Mouse (Mus musculus) lung, embryonic 14.5 days (tissue): ENCODE measurements around the gene Rccd1. TPM values are rescaled to one million over a fixed set of nuclear protein-coding genes. Genes with fewer than 3 reads are reported as not detected.

ENCODE experiments used
- ATAC-seq: fragments of 200-750 bp; cut with Nextera tagmentation; 2 replicates; pipeline ENCODE4 v1.8.0; 2017; ENCODE audit warnings: mild to moderate bottlenecking, moderate TSS enrichment, moderate library complexity; ENCODE audit not compliant: insufficient read depth
- DNase-seq: peaks from one replicate; pipeline ENCODE4 v3.0.0-alpha.2; 2015
- H3K27ac ChIP-seq: fragments of 300-500 bp; sonication (generic); 2 replicates; pipeline ENCODE4 v1.5.1; 2014; ENCODE audit warnings: low read depth, mild to moderate bottlenecking, moderate library complexity
- H3K27me3 ChIP-seq: fragments of 300-500 bp; sonication (generic); 2 replicates; pipeline ENCODE4 v1.6.1; 2014; ENCODE audit warnings: low read length, control low read depth; ENCODE audit not compliant: insufficient read depth
- H3K36me3 ChIP-seq: fragments of 300-500 bp; sonication (generic); 2 replicates; pipeline ENCODE4 v1.6.1; 2014; ENCODE audit warnings: control low read depth; ENCODE audit not compliant: insufficient read depth
- H3K4me1 ChIP-seq: fragments of 300-500 bp; sonication (generic); 2 replicates; pipeline ENCODE4 v1.6.1; 2014; ENCODE audit warnings: antibody characterized with exemption, control low read depth; ENCODE audit not compliant: insufficient read depth
- H3K4me2 ChIP-seq: fragments of 300-500 bp; sonication (generic); 2 replicates; pipeline ENCODE4 v1.6.1; 2014; ENCODE audit warnings: mild to moderate bottlenecking
- H3K4me3 ChIP-seq: fragments of 300-500 bp; sonication (generic); 2 replicates; pipeline ENCODE4 v1.5.1; 2014; ENCODE audit warnings: low read depth, low read length
- H3K9ac ChIP-seq: fragments of 300-500 bp; sonication (generic); 2 replicates; pipeline ENCODE4 v1.6.1; 2014
- H3K9me3 ChIP-seq: fragments of 300-500 bp; sonication (generic); 2 replicates; pipeline ENCODE4 v1.6.1; 2016; ENCODE audit warnings: low read depth, low read length, control low read depth
- CTCF ChIP-seq: IDR thresholded peaks from 2 replicates; pipeline ENCODE4 v1.5.1; 2016; ENCODE audit warnings: antibody characterized with exemption, low read depth
- WGBS: fragments of 180-500 bp; shearing (Covaris S2); extraction: QIAGEN DNeasy Blood & Tissue Kit; methylation state at CpG from one replicate; pipeline ENCODE4 v1.1.7; 2014; 5-methylcytosine and 5-hydroxymethylcytosine counted together
- polyA plus RNA-seq: library from polyadenylated mRNA; unstranded; fragments of >200 nt; fragmentation: Nextera tagmentation; extraction: Ambion mirVana; gene quantifications from 2 replicates; pipeline ENCODE4 v1.2.1, GENCODE M21; 2014

Rccd1 gene
- polyA plus RNA-seq, 1 experiment from 2014 or later, result 11.0 TPM

DNA sequence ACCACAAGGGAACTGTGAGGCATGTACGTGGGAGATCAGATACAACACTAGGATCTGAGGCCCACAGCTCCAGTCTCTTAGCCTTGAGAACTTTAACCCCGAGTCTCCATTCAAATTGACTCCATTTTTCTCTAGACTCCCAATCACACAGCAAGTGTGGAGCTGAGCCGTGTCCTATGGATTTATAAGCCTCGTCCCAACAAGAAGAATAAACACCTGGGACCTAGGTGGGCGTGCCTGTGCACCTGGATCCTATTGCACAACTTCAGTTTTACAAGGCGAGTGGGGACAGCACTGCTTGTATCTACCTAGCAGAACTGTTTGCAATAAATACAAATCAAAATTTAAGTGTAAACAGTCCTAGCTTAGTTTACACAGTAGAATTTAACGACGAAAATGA is 918 bp downstream of the Rccd1 start:
- Histone ChIP-seq H3K4me3 (peak overlapping the region; percentile 48), H3K4me2 (peak overlapping the region; percentile 92), H3K27me3 (no peaks in the 10 kb centered on the region), H3K27ac (peak overlapping the region; percentile 88), H3K36me3 (peaks cover 50% of the 10 kb centered on the region), H3K9me3 (no peaks in the 10 kb centered on the region), H3K9ac (peak overlapping the region; percentile 67), H3K4me1 (peaks cover 4% of the 10 kb centered on the region; the same call in 1 of the 2 replicates)
- 17% methylated on average over 8 of the region's 8 CpGs for WGBS
- no peak for TF ChIP-seq CTCF
- no peak for ATAC-seq
- DNase-seq, result no peak

DNA sequence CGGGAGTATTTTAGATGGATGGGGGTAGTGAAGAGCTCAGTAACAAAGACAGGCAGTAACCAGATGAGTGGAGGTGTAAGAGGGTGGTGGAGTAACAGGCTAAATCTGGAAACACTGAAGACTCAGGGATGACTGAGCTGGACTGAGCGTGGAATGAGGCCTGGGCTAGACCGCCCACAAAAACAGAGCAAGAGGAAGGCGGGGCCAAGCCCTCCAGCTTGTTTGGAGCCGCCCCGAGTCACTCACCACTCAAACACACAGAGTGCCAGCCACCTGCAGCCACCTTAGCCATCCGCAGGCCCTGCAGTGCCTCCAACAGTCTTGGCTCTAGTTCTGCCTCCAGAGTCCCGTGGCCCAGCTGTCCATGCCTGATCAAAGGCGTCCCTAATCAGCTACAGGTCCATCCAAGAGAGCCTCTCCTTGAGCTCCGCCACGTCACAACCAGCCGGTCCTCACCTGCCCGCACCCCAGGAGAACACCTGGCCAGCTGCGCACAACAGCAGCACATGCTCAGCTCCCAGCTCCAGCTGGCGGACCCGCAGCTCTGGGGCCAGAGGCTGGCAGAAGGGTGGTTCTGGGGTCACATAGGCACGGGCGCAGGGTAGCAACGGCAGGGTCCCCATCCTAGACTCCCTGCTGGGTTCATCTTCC is 4.3 kb downstream of the Rccd1 start:
- ATAC-seq (no peak), DNase-seq (no peak)
- Histone ChIP-seq H3K4me1 (peaks cover 4% of the 10 kb centered on the region; the same call in 1 of the 2 replicates), H3K36me3 (peaks cover 48% of the 10 kb centered on the region), H3K4me3 (no peak overlapping the region), H3K27ac (no peak overlapping the region), H3K9me3 (no peaks in the 10 kb centered on the region), H3K27me3 (no peaks in the 10 kb centered on the region), H3K4me2 (no peak overlapping the region), H3K9ac (no peak overlapping the region)
- 73% methylated on average over 19 of the region's 19 CpGs for WGBS
- no peak for TF ChIP-seq CTCF

DNA sequence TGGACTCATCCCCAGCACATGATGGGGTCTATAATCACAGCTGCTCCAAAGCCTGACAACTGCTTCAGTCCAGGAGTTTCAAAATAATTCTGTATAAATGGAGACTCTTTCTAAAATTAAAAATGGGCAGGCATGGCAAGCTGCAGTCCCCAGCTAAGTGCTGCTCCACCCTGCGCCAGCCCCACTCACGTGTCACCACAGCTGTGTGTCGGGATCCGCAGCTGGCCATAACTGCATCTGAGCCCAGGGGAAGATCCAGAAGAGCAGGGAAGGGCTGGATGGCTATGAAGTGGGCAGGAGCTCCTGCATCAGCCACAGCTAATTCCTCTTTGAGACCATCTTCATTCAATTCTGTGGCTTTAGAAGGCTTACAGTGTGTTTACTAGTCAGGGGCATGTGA is 5.6 kb downstream of the Rccd1 start:
- peaks cover 60% of the 10 kb centered on the region for H3K36me3 ChIP-seq
- ATAC-seq, result no peak

DNA sequence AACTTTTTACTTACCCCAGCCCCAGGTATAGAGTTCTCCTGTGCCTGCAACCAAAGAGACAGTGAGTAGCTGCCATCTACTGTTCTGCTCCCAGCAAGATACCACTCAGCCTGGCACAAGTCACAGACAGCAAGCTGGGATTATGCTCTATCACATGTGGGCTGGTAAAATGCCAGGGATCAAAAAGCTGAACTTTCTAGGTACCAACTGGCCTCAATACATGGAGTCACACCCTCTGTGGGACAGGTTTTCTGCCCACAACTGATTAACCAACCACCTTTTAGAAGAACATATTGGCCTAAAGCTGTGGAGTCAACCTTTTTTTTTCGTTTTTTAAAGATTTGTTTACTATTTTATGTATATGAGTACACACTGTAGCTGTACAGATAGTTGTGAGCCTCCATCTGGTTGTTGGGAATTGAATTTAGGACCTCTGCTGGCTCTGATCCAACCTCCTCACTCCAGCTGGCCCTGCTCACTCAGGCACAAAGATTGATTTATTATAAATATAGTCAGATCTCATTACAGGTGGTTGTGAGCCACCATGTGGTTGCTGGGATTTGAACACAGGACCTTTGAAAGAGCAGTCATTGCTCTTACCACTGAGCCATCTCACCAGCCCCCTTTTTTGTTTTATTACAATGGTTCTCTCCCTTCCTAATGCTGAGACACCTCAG is 6.7 kb downstream of the Rccd1 start:
- Histone ChIP-seq H3K4me3 (no peak overlapping the region), H3K27me3 (no peaks in the 10 kb centered on the region), H3K36me3 (peaks cover 71% of the 10 kb centered on the region), H3K9ac (no peak overlapping the region), H3K4me2 (no peak overlapping the region), H3K9me3 (no peaks in the 10 kb centered on the region), H3K4me1 (no peaks in the 10 kb centered on the region), H3K27ac (no peak overlapping the region)
- 63% methylated on average over 1 of the region's 1 CpGs for WGBS
- ATAC-seq (no peak), DNase-seq (no peak)
- no peak for TF ChIP-seq CTCF

More for the DNA sequence above, 5.6 kb downstream of the Rccd1 start:
- Histone ChIP-seq H3K27ac (no peak overlapping the region; the same call in 1 of the 2 replicates), H3K4me3 (no peak overlapping the region), H3K9ac (0 out of 2 replicates have a peak overlapping the region, but pooled peaks have one; percentile 6), H3K9me3 (no peaks in the 10 kb centered on the region), H3K27me3 (no peaks in the 10 kb centered on the region), H3K4me1 (peaks cover 4% of the 10 kb centered on the region; the same call in 1 of the 2 replicates), H3K4me2 (no peak overlapping the region)
- 84% methylated on average over 4 of the region's 4 CpGs for WGBS
- DNase-seq, result no peak
- no peak for TF ChIP-seq CTCF

DNA sequence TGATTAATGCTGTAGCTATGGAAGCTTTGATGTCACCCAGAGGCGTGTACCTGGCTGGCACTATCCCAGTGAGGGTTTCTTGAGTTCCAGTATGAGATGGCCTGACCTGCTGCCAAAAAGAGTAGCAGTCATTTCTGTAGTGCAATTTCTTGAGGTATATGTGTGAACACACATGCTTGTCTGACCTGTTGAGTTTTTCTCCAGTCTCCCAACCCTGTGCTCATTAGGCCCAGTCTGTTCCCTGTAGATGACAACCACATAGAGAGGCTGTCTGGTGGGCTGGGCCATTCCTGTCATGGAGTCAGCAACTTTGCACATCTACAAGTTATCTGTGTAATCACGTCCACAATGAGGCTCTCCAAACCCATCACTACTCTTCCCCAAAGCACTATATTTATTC is 8.5 kb downstream of the Rccd1 start:
- Histone ChIP-seq H3K27me3 (no peaks in the 10 kb centered on the region), H3K4me1 (no peaks in the 10 kb centered on the region), H3K4me2 (no peak overlapping the region), H3K4me3 (no peak overlapping the region), H3K27ac (no peak overlapping the region), H3K9ac (no peak overlapping the region), H3K9me3 (no peaks in the 10 kb centered on the region), H3K36me3 (peaks cover 88% of the 10 kb centered on the region)
- 75% methylated on average over 2 of the region's 2 CpGs for WGBS
- no peak for DNase-seq
- TF ChIP-seq CTCF, result no peak
- ATAC-seq, result no peak

DNA sequence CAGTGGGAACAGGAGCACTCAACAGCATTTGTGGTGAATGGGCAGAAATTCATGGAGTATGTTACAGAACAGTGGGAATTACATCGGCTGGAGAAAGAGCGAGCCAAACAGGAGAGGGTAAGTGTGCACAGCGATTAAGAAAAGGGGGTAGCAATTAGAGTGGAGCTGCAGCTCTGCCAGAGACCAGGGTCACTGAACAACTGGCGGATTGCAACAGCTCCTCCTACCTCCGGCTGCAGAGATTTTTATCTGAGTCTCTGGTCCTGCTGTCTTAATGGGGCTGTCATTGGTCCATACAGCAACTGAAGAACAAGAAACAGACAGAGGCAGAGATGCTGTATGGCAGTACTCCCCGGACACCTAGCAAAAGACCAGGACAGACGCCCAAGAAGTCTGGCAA is 13.5 kb downstream of the Rccd1 start:
- Histone ChIP-seq H3K9ac (no peak overlapping the region), H3K4me1 (no peaks in the 10 kb centered on the region), H3K27me3 (no peaks in the 10 kb centered on the region), H3K27ac (no peak overlapping the region), H3K4me3 (no peak overlapping the region), H3K9me3 (no peaks in the 10 kb centered on the region), H3K4me2 (no peak overlapping the region), H3K36me3 (peaks cover 100% of the 10 kb centered on the region)
- TF ChIP-seq CTCF, result no peak
- DNase-seq (no peak), ATAC-seq (no peak)
- 81% methylated on average over 7 of the region's 7 CpGs for WGBS

DNA sequence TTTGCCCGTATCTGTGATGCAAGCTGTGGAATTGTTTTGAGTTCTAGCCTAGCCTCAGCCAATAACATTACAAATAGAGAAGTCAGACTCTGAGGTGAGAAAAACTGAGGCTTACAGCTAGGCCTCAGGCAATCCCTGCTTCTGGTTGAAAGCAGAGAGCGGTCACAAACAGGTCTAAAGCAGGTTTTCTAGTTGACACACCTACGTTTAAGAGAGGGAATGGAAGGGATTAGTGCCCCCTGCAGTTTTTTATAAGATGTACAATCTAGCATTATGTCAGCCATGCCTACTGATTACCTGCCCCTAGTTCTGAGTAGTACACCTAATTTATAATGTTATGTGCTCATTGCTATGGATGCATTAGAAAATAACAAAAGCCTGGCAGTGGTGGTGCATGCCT is 16.5 kb downstream of the Rccd1 start:
- H3K27ac ChIP-seq, result no peak overlapping the region
- no peak for ATAC-seq
- 77% methylated on average over 3 of the region's 3 CpGs for WGBS

More for the DNA sequence above, 16.5 kb downstream of the Rccd1 start:
- Histone ChIP-seq H3K4me2 (no peak overlapping the region), H3K4me3 (no peak overlapping the region), H3K9me3 (no peaks in the 10 kb centered on the region), H3K36me3 (peaks cover 100% of the 10 kb centered on the region), H3K4me1 (no peaks in the 10 kb centered on the region), H3K9ac (no peak overlapping the region), H3K27me3 (no peaks in the 10 kb centered on the region)
- DNase-seq, result no peak
- no peak for TF ChIP-seq CTCF
